18 mouse cellular contexts compared by ENCODE assay signal in genomic region chr14:79296201-79296600, GRCm38 (mm10). TPM values are rescaled to one million over a fixed set of nuclear protein-coding genes. Genes with fewer than 3 reads are reported as not detected.
DNase-seq lines count a peak whose midpoint lies in the region; ATAC-seq and TF ChIP-seq lines count a peak whose summit lies in the region.
"Had no signal": no experiment of that assay in that cellular context is flagged by ENCODE, and none has a peak within 500 bp of the region (broad histone marks: within the 10 kb centered on the region; RNA-seq: fewer than 3 reads in every experiment).

No protein-coding gene starts in this region.

- intact Hi-C loops in heart, postnatal 36 days (cut with DNase I): loop anchor here (5.0 kb wide), 1 partner anchor 114 kb away; no protein-coding TSS in a partner anchor
- intact Hi-C loops in left cerebral cortex, postnatal 25 days (cut with DNase I): no loop called here

- H3K27ac ChIP-seq in heart, postnatal 0 days (ENCODE audit: low read depth): no peak overlapping the region
- H3K27ac ChIP-seq in stomach, embryonic 15.5 days: no peak overlapping the region
- no peak overlapping the region for H3K27ac ChIP-seq in stomach, postnatal 0 days (replicated peaks)
- H3K27ac ChIP-seq: embryonic facial prominence, embryonic 13.5 days; heart, embryonic 10.5 days; hindbrain, embryonic 14.5 days; midbrain, embryonic 12.5 days had no signal

- no peak for TF ChIP-seq CTCF in heart, postnatal 0 days (IDR thresholded peaks at IDR 0.05; ENCODE audit: low read depth)
- TF ChIP-seq CTCF in stomach, postnatal 0 days (IDR thresholded peaks at IDR 0.05; ENCODE audit: low read depth): no peak

- no peak overlapping the region for H3K4me3 ChIP-seq in heart, postnatal 0 days (ENCODE audit: low read depth, low read length)
- no peak overlapping the region for H3K4me3 ChIP-seq in stomach, embryonic 15.5 days (replicated peaks)
- no peak overlapping the region for H3K4me3 ChIP-seq in stomach, postnatal 0 days (ENCODE audit: low read depth, low read length)
- H3K4me3 ChIP-seq: embryonic facial prominence, embryonic 13.5 days; heart, embryonic 10.5 days; midbrain, embryonic 12.5 days had no signal

- TF ChIP-seq EP300 in heart, postnatal 0 days (IDR thresholded peaks at IDR 0.05; ENCODE audit: low read depth): no peak
- no peak for TF ChIP-seq EP300 in stomach, postnatal 0 days (optimal IDR thresholded peaks at IDR 0.05)

- H3K4me2 ChIP-seq in heart, postnatal 0 days (ENCODE audit: low read depth, low read length): 0 out of 2 replicates have a peak overlapping the region, but pooled peaks have one; percentile 1
- no peak overlapping the region for H3K4me2 ChIP-seq in stomach, embryonic 15.5 days
- H3K4me2 ChIP-seq in stomach, postnatal 0 days (replicated peaks; ENCODE audit: low read depth): no peak overlapping the region
- H3K4me2 ChIP-seq: hindbrain, embryonic 14.5 days; midbrain, embryonic 12.5 days had no signal

- DNase-seq in heart, postnatal 0 days (ENCODE audit: low spot score): no peak
- no peak for DNase-seq in heart, postnatal 36 days
- no peak for DNase-seq in stomach, postnatal 0 days (ENCODE audit: low spot score)
- DNase-seq in liver: peak; percentile 75
- DNase-seq in left cerebral cortex, postnatal 25 days (ENCODE audit: low spot score in 2 of 2): no peak
- no peak for DNase-seq in kidney, postnatal 4 days
- DNase-seq: right cerebral cortex, postnatal 25 days had no signal

- WGBS in heart, postnatal 0 days: 71% methylated on average over 7 of the region's 7 CpGs
- 69% methylated on average over 7 of the region's 7 CpGs for whole genome bisulfite sequencing in stomach, embryonic 15.5 days
- 77% methylated on average over 7 of the region's 7 CpGs for WGBS in stomach, postnatal 0 days

- H3K9ac ChIP-seq in heart, postnatal 0 days (replicated peaks; ENCODE audit: low read depth, low read length): no peak overlapping the region
- H3K9ac ChIP-seq in stomach, embryonic 15.5 days: no peak overlapping the region
- no peak overlapping the region for H3K9ac ChIP-seq in stomach, postnatal 0 days (ENCODE audit: low read length)
- H3K9ac ChIP-seq: embryonic facial prominence, embryonic 13.5 days; hindbrain, embryonic 14.5 days; midbrain, embryonic 12.5 days had no signal

- H3K36me3 ChIP-seq in heart, postnatal 0 days (replicated peaks; ENCODE audit: control insufficient read depth, insufficient read depth, low read length): no peaks in the 10 kb centered on the region
- no peaks in the 10 kb centered on the region for H3K36me3 ChIP-seq in stomach, embryonic 15.5 days
- H3K36me3 ChIP-seq in stomach, postnatal 0 days (ENCODE audit: control insufficient read depth, insufficient read depth, low read length): no peaks in the 10 kb centered on the region
- H3K36me3 ChIP-seq: embryonic facial prominence, embryonic 13.5 days; heart, embryonic 10.5 days; midbrain, embryonic 12.5 days had no signal

- no peaks in the 10 kb centered on the region for H3K9me3 ChIP-seq in heart, postnatal 0 days (replicated peaks; ENCODE audit: control insufficient read depth, low read length)
- no peaks in the 10 kb centered on the region for H3K9me3 ChIP-seq in stomach, embryonic 15.5 days
- H3K9me3 ChIP-seq in stomach, postnatal 0 days (ENCODE audit: control insufficient read depth, low read length): no peaks in the 10 kb centered on the region
- H3K9me3 ChIP-seq: embryonic facial prominence, embryonic 13.5 days; heart, embryonic 10.5 days; midbrain, embryonic 12.5 days had no signal

- H3K4me1 ChIP-seq in heart, postnatal 0 days (ENCODE audit: control insufficient read depth, insufficient read depth): peaks cover 4% of the 10 kb centered on the region; the same call in 1 of the 2 replicates
- H3K4me1 ChIP-seq in stomach, embryonic 15.5 days: peaks cover 10% of the 10 kb centered on the region; the same call in 1 of the 2 replicates
- H3K4me1 ChIP-seq in stomach, postnatal 0 days (replicated peaks; ENCODE audit: control insufficient read depth, insufficient read depth): no peaks in the 10 kb centered on the region

- H3K27me3 ChIP-seq in heart, postnatal 0 days (ENCODE audit: control insufficient read depth, insufficient read depth, low read length): 0 out of 2 replicates have a peak, but pooled peaks cover 7% of the 10 kb centered on the region
- H3K27me3 ChIP-seq in stomach, embryonic 15.5 days (replicated peaks): peaks cover 4% of the 10 kb centered on the region; the same call in 1 of the 2 replicates
- H3K27me3 ChIP-seq in stomach, postnatal 0 days (ENCODE audit: control insufficient read depth, insufficient read depth, low read length): no peaks in the 10 kb centered on the region

- no peak for ATAC-seq in heart, postnatal 0 days (ENCODE audit: insufficient read depth, low read depth)
- peak; percentile 40; the same call in 1 of the 2 replicates for ATAC-seq in stomach, embryonic 15.5 days (ENCODE audit: insufficient read depth, low FRiP score, low read depth)
- ATAC-seq in stomach, postnatal 0 days (ENCODE audit: low FRiP score, low TSS enrichment): no peak
- ATAC-seq: activated CD4-positive, CD25-positive, alpha-beta regulatory T cell, adult 4 months had no signal

RNA-seq across cellular contexts. Expression of gene Rgcc, which starts 5.2 kb away (rescaled TPM):
- total RNA-seq in heart, postnatal 0 days (2014; rRNA removed; ENCODE audit: low replicate concordance): 21.4 and 43.4 TPM in 2 replicates
- 43.6 and 51.8 TPM in 2 replicates for polyA plus RNA-seq in heart, postnatal 0 days (2015; fragmentation: Nextera tagmentation; extraction: Ambion mirVana)
- 10 to 100 TPM; 54.7 to 54.8 TPM for total RNA-seq in heart, postnatal 36 days (2021)
- 52.5 and 71.6 TPM in 2 replicates for polyA plus RNA-seq in stomach, embryonic 15.5 days (2015; fragmentation: Nextera tagmentation; extraction: Ambion mirVana)
- 40.0 and 45.4 TPM in 2 replicates for polyA plus RNA-seq in stomach, postnatal 0 days (2015; fragmentation: Nextera tagmentation; extraction: Ambion mirVana)
- 10 to 100 TPM; 31.9 to 42.4 TPM for total RNA-seq in left cerebral cortex, postnatal 25 days (2021)

RNA-seq across cellular contexts. Expression of gene Zfp957, which starts 49.0 kb away (rescaled TPM):
- not detected in 2 replicates for total RNA-seq in heart, postnatal 0 days (2014; rRNA removed; ENCODE audit: low replicate concordance)
- not detected in 2 replicates for polyA plus RNA-seq in heart, postnatal 0 days (2015; fragmentation: Nextera tagmentation; extraction: Ambion mirVana)
- total RNA-seq in heart, postnatal 36 days (2021): not detected
- polyA plus RNA-seq in stomach, embryonic 15.5 days (2015; fragmentation: Nextera tagmentation; extraction: Ambion mirVana): not detected in 2 replicates
- not detected in 2 replicates for polyA plus RNA-seq in stomach, postnatal 0 days (2015; fragmentation: Nextera tagmentation; extraction: Ambion mirVana)
- total RNA-seq in left cerebral cortex, postnatal 25 days (2021): not detected
- total RNA-seq: layer of hippocampus, postnatal 10 days; left cerebral cortex, postnatal 36 days had no signal
- polyA plus RNA-seq: brain, embryonic 14.5 days; embryonic facial prominence, embryonic 13.5 days; hindbrain, embryonic 14.5 days; kidney, embryonic 16.5 days; lung, embryonic 16.5 days; midbrain, embryonic 12.5 days had no signal
